Mouse (Mus musculus) CH12.LX (cell line): ENCODE data around the gene Adra1b. TPM values are rescaled to one million over a fixed set of nuclear protein-coding genes. Genes with fewer than 3 reads are reported as not detected.

ENCODE experiments used
- polyA plus RNA-seq: library from polyadenylated mRNA; unstranded; fragments of >175 nt; gene quantifications from 2 replicates; pipeline ENCODE4 v1.2.1, GENCODE M21; 2012; ENCODE audit warnings: low read depth; ENCODE audit not compliant: insufficient read length
- total RNA-seq, 2 experiments: library from RNA; depleted of rRNA; stranded (reverse); fragments of 300-350 nt in 1 of 2; fragments of >200 nt in 1 of 2; gene quantifications; 2 replicates each; pipeline ENCODE4 v1.2.3; 2012 to 2014

Adra1b gene
- total and polyA plus RNA-seq, 3 experiments: not detected

Other genes with a start within 250 kb of the Adra1b start
- 15.2 and 16.7 TPM in 2 replicates for gene Pwwp2a, start 219.2 kb downstream of the Adra1b start, total RNA-seq (2012; rRNA removed)
- 11.5 and 13.0 TPM in 2 replicates for gene Pwwp2a, start 219.2 kb downstream of the Adra1b start, total RNA-seq (2014; rRNA removed)
- 26.8 and 31.0 TPM in 2 replicates for gene Pwwp2a, start 219.2 kb downstream of the Adra1b start, polyA plus RNA-seq
- 74.8 and 93.4 TPM in 2 replicates for gene Ttc1, start 153.2 kb downstream of the Adra1b start, total RNA-seq (2012; rRNA removed)
- 138 and 159 TPM in 2 replicates for gene Ttc1, start 153.2 kb downstream of the Adra1b start, total RNA-seq (2014; rRNA removed)
- gene Ttc1, start 153.2 kb downstream of the Adra1b start, polyA plus RNA-seq: 100 and 114 TPM in 2 replicates